Mouse (Mus musculus) duodenum, adult 2 months (tissue): ENCODE measurements around the gene Ing1. TPM values are rescaled to one million over a fixed set of nuclear protein-coding genes. Genes with fewer than 3 reads are reported as not detected.

Experiments used
- polyA plus RNA-seq: library from polyadenylated mRNA; depleted of rRNA; stranded (reverse); fragments of >200 nt; gene quantifications from 2 replicates; pipeline ENCODE4 v1.2.3, GENCODE M21; 2012; ENCODE audit warnings: low replicate concordance; rRNA removed

Ing1 gene
- polyA plus RNA-seq: 6.1 and 8.2 TPM in 2 replicates

DNA sequence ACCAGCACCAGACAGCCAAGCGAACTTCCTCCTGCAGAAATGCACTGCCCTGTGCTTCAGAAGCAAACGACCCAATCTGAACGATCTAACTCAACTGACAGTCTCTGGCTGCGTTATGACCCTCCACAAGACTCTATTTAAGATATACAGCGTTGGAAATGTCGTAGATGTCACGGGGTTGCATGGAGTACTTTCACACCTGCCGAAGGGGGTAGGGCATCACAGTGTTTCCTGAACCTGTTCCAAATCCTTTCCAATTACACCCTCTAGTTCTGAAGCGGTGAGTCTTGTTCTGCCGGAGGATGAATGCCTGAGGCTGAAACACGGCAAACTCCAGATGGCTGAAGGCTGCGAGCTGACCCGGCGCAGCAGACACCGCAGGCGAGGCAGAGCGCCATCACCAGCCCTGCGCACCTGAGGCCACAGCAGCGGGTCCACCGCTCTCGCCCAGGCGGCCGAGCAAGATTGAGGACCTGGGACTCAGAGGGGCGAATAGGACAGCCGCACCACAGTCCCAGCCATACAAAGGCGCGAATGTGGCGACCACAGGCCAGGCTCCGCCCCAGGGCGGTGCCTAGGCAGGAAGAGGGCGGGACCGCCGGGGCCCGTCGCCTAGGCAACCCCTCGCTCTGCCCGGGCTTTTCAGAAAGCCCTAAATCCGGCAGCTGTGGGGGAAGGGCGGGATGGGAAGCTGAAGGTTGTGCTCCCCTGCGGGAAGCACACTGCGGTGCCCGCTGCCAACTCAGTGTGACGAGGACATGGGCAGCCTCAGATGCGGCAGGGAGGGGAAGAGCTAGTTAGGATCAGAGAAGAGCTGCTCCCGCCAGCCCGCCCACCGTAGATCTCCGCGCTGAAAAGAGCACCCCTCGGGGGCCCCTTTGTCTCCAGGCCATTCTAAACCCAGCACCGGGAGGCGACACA lies at the start of gene Ing1:
Gene Ing1, plus strand, starts transcription at position 773 of the 921 bp plus-strand sequence.

DNA sequence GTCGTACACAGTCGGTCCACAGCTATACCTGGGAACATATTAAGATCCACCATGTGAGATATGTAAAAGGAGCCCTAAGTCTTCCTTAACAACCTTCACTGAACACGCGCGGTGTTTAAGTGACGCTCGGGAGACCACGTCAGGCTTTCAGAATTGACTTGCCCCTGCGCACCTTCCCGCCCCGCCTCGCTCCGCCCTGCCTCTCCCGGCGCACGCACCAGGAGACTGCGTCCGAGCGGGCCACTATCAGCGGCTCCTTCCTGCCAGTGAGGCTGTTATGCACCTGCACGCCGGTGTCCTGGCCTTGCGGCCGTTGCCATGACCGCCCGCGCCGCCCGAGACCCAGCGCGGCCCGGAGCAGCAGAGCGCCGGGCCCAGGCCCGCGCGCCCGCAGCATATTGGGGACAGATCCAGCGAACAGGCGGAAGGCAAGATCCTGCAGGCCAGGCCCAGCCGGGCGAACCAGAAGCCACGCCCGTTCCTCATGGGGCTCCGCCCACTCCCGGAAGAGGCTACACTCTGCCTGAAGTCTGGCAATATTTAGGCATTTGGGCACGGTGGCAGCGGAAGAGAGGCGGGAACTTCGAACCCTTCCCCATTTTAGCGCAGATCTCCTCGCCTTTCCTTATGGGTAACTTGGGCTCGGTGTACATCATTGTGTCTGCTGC lies 5.0 kb upstream of the Ing1 start, which contains the start of gene Cars2:
Gene Cars2, minus strand, starts transcription at position 503 of the 668 bp plus-strand sequence.

Other genes starting within 250 kb of the Ing1 start
- gene Col4a2, start 242.8 kb upstream of the Ing1 start, polyA plus RNA-seq: 29.5 and 34.9 TPM in 2 replicates
- gene Col4a1, start 242.7 kb upstream of the Ing1 start, polyA plus RNA-seq: 63.0 and 79.4 TPM in 2 replicates
- 19.4 and 34.6 TPM in 2 replicates for gene Rab20, start 76.9 kb upstream of the Ing1 start, polyA plus RNA-seq
- 74.4 and 94.8 TPM in 2 replicates for gene Naxd, start 58.1 kb upstream of the Ing1 start, polyA plus RNA-seq
- gene Cars2, start 4.8 kb upstream of the Ing1 start, polyA plus RNA-seq: 41.7 and 67.3 TPM in 2 replicates
- gene Ankrd10, start 80.2 kb downstream of the Ing1 start, polyA plus RNA-seq: 29.7 and 36.5 TPM in 2 replicates
- not detected in 2 replicates for gene 1700016D06Rik, start 145.5 kb downstream of the Ing1 start, polyA plus RNA-seq
- 22.5 and 22.7 TPM in 2 replicates for gene Arhgef7, start 172.2 kb downstream of the Ing1 start, polyA plus RNA-seq